Mouse (Mus musculus): ENCODE measurements at regions not wholly inside any gene's neighbourhood (a gene's known extent, or its start where the extent isn't known, plus 50 kb on each side); places are given as distances from the start of the nearest gene placed in this dataset.

- no peak for DNase-seq (ENCODE audit: low spot score in 2 of 2)
These were observed 125.0 kb upstream of the Gm765 start for GRCm38 (mm10) chr6:98467563-98467962.

- no peak for DNase-seq (ENCODE audit: low spot score in 2 of 2)
These were observed 109.7 kb upstream of the Gm765 start for GRCm38 (mm10) chr6:98452277-98452676.

GRCm38 (mm10) chr6:98435676-98436075 is 93.1 kb upstream of the Gm765 start:
- DNase-seq (ENCODE audit: low spot score in 2 of 2): no peak

GRCm38 (mm10) chr6:98433286-98433685 is 90.7 kb upstream of the Gm765 start:
- DNase-seq (ENCODE audit: low spot score in 2 of 2): no peak

- no peak for DNase-seq (ENCODE audit: low spot score in 2 of 2)
These were observed 86.6 kb upstream of the Gm765 start for GRCm38 (mm10) chr6:98429120-98429519.

GRCm38 (mm10) chr6:98402605-98403004 is 60.1 kb upstream of the Gm765 start:
- DNase-seq (ENCODE audit: low spot score in 2 of 2): no peak

- DNase-seq (ENCODE audit: low spot score in 2 of 2): no peak
These were observed 52.0 kb upstream of the Gm765 start for GRCm38 (mm10) chr6:98394589-98394988.

Measured in spleen, postnatal 14 days (tissue).